Comparison of ENCODE assay signal across 8 mouse cellular contexts in the genomic region with DNA sequence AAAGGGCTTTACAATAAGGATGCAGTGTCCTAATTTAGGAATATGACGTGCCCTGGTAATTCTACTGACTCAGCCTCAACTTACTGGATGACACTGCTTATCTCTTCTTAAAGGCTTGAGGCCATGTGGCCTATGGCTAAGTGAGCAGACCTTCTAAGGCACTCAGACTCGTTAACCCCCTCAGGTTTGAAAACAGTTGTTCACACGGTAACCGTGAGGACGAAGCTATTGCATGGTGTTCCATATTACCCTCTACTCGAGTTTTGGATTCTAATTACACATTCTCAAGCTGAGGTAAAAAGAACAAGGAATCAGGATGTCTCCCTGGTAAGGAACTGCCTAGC. TPM values are rescaled to one million over a fixed set of nuclear protein-coding genes. Genes with fewer than 3 reads are reported as not detected.
DNase-seq lines count a peak whose midpoint lies in the region; ATAC-seq and TF ChIP-seq lines count a peak whose summit lies in the region.

No protein-coding gene starts in this region.

- H3K4me2 ChIP-seq in hindbrain, embryonic 14.5 days (replicated peaks): peak overlapping the region; percentile 92
- peak overlapping the region; percentile 82 for H3K4me2 ChIP-seq in midbrain, embryonic 15.5 days

- peaks cover 9% of the 10 kb centered on the region; the same call in 1 of the 2 replicates for H3K4me1 ChIP-seq in lung, adult 2 months (ENCODE audit: control insufficient read depth, insufficient read depth, low read length)
- H3K4me1 ChIP-seq in hindbrain, embryonic 14.5 days (replicated peaks; ENCODE audit: control insufficient read depth, insufficient read depth, low read length): peaks cover 25% of the 10 kb centered on the region
- peaks cover 28% of the 10 kb centered on the region for H3K4me1 ChIP-seq in midbrain, embryonic 15.5 days

- TF ChIP-seq CTCF in lung, adult 2 months (IDR thresholded peaks at IDR 0.05; ENCODE audit: insufficient read depth, low read length): no peak

- no peak for TF ChIP-seq POLR2A in lung, adult 2 months (IDR thresholded peaks at IDR 0.05; ENCODE audit: borderline replicate concordance, extremely low read depth, low read depth, low read length)

- ATAC-seq in hindbrain, embryonic 14.5 days (ENCODE audit: low FRiP score): peak; percentile 48
- peak; percentile 77 for ATAC-seq in midbrain, embryonic 15.5 days (replicated peaks)

- H3K4me3 ChIP-seq in lung, adult 2 months (replicated peaks; ENCODE audit: extremely low read depth, low read depth, low read length): peak overlapping the region; percentile 96
- H3K4me3 ChIP-seq in hindbrain, embryonic 14.5 days (replicated peaks; ENCODE audit: low read length): peak overlapping the region; percentile 74
- peak overlapping the region; percentile 90 for H3K4me3 ChIP-seq in midbrain, embryonic 15.5 days

- H3K27ac ChIP-seq in hindbrain, embryonic 14.5 days: peak overlapping the region; percentile 93
- peak overlapping the region; percentile 98 for H3K27ac ChIP-seq in midbrain, embryonic 15.5 days

- no peak for DNase-seq in lung, adult 2 months
- no peak for DNase-seq in lung, postnatal 36 days
- DNase-seq in c-Kit-positive CD71-negative TER-119-negative erythroid progenitor cells, embryonic 14.5 days (ENCODE audit: low read depth): peak; percentile 9
- no peak for DNase-seq in hindbrain, embryonic 14.5 days (ENCODE audit: low spot score)
- DNase-seq in layer of hippocampus, postnatal 14 days (ENCODE audit: low spot score in 2 of 2): no peak
- DNase-seq in embryo, embryonic 10 days (ENCODE audit: low spot score): no peak
- DNase-seq in right cerebral cortex, postnatal 36 days (ENCODE audit: low spot score in 2 of 2): no peak

- no peaks in the 10 kb centered on the region for H3K27me3 ChIP-seq in hindbrain, embryonic 14.5 days (ENCODE audit: control insufficient read depth, insufficient read depth, low read length)
- no peaks in the 10 kb centered on the region for H3K27me3 ChIP-seq in midbrain, embryonic 15.5 days (replicated peaks)

- no peaks in the 10 kb centered on the region for H3K9me3 ChIP-seq in hindbrain, embryonic 14.5 days (ENCODE audit: control insufficient read depth, low read length)
- H3K9me3 ChIP-seq in midbrain, embryonic 15.5 days: no peaks in the 10 kb centered on the region

- WGBS in lung, adult 2 months: 10% methylated on average over 6 of the region's 6 CpGs
- WGBS in hindbrain, embryonic 14.5 days: 15% methylated on average over 6 of the region's 6 CpGs
- 9% methylated on average over 6 of the region's 6 CpGs for WGBS in midbrain, embryonic 15.5 days

- peaks cover 15% of the 10 kb centered on the region; the same call in 1 of the 2 replicates for H3K36me3 ChIP-seq in hindbrain, embryonic 14.5 days (replicated peaks; ENCODE audit: control insufficient read depth, insufficient read depth)
- no peaks in the 10 kb centered on the region for H3K36me3 ChIP-seq in midbrain, embryonic 15.5 days (replicated peaks)

- H3K9ac ChIP-seq in hindbrain, embryonic 14.5 days: peak overlapping the region; percentile 96
- H3K9ac ChIP-seq in midbrain, embryonic 15.5 days: peak overlapping the region; percentile 98

RNA-seq across cellular contexts. Expression of a gene that starts 0.6 kb away (rescaled TPM):
- polyA plus RNA-seq in lung, adult 2 months (2012; rRNA removed): 42.0 and 43.9 TPM in 2 replicates
- 145 TPM in 2 replicates for polyA plus RNA-seq in hindbrain, embryonic 14.5 days (2014; fragmentation: Nextera tagmentation; extraction: Ambion mirVana)
- polyA plus RNA-seq in midbrain, embryonic 15.5 days (2015; fragmentation: Nextera tagmentation; extraction: Ambion mirVana): 100 and 115 TPM in 2 replicates
- 100 to 1,000 TPM; 144 to 148 TPM for total RNA-seq in layer of hippocampus, postnatal 14 days (2021)

RNA-seq across cellular contexts. Expression of a gene that starts 16.8 kb away (rescaled TPM):
- not detected in 2 replicates for polyA plus RNA-seq in lung, adult 2 months (2012; rRNA removed)
- polyA plus RNA-seq in hindbrain, embryonic 14.5 days (2014; fragmentation: Nextera tagmentation; extraction: Ambion mirVana): not detected in 2 replicates
- not detected in 2 replicates for polyA plus RNA-seq in midbrain, embryonic 15.5 days (2015; fragmentation: Nextera tagmentation; extraction: Ambion mirVana)
- not detected for total RNA-seq in layer of hippocampus, postnatal 14 days (2021)

RNA-seq across cellular contexts. Expression of a gene that starts 36.9 kb away (rescaled TPM):
- 9.5 and 9.6 TPM in 2 replicates for polyA plus RNA-seq in lung, adult 2 months (2012; rRNA removed)
- polyA plus RNA-seq in hindbrain, embryonic 14.5 days (2014; fragmentation: Nextera tagmentation; extraction: Ambion mirVana): 7.5 and 8.6 TPM in 2 replicates
- polyA plus RNA-seq in midbrain, embryonic 15.5 days (2015; fragmentation: Nextera tagmentation; extraction: Ambion mirVana): 5.9 and 6.7 TPM in 2 replicates
- 1 to 10 TPM; 7.3 to 8.2 TPM for total RNA-seq in layer of hippocampus, postnatal 14 days (2021)
